Mouse (Mus musculus): ENCODE measurements around the gene Bok. TPM values are rescaled to one million over a fixed set of nuclear protein-coding genes. Genes with fewer than 3 reads are reported as not detected.

Bok gene
- total RNA-seq, 2 experiments from 2014 or later = 45.0 to 48.7 TPM

DNA sequence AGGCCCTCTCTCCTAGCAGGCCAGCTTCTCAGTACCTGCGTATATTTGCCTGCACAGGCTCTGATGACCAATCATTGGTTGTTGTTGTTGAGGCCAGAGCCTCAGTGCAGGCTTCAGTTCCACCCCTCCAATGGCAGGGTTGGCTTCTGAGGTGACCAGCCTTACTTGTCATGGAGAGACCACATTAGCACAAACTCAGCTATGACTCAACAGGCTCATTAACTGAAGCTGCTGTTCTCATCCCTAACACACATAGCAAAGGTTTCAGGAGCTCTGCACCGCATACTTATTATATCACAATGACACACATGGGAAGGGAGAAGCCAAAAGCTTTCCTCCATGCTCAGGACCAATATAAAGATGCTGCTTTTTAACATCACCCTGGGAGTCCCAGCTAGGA is 55.2 kb downstream of the Bok start:
- intact Hi-C loops (cut with DNase I) = no loop called here
- DNase-seq = no peak

DNA sequence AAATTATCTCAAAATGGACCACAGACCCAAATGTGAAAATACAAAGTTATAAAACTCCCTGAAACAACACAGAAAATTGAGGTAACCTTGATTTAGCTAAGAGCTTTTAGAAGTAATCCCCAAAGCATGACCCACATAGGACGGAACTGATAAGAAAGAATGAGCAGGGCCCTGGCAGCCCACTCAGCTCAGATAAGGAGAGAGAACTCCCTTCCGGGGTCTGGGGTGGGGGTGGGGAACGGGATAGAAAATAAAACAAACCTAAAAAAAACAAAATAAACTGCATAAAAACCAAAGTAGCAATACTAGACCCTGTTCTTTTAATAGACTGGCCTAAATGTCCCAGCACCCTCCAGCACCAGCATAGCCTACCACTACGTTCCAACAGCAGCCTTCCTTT is 56.5 kb downstream of the Bok start:
- intact Hi-C loops (cut with DNase I) = no loop called here
- no peak for DNase-seq

DNA sequence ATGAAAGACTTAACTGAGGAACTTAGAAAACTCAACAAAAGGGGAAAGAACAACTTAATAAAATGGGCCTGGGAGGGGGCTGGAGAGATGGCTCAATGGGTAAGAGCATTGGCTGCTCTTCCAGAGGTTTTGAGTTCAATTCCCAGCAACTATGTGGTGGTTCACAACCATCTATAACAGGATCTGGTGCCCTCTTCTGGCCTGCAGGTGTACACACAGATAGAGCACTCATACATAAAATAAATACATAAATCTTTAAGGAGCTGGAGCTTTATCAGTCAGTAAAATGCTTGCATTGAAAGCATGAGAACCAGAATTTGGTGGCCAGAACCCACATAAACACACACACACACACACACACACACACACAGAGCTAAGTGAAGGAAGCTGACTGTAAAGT is 57.5 kb downstream of the Bok start:
- DNase-seq = no peak
- intact Hi-C loops (cut with DNase I) = no loop called here

Other genes with a start within 250 kb of the Bok start
- 100 to 1,000 TPM; 123 to 124 TPM for gene Hdlbp, start 206.8 kb upstream of the Bok start, total RNA-seq (2021)
- gene Farp2, start 173.6 kb upstream of the Bok start, total RNA-seq (2021) = 1 to 10 TPM; 8.7 to 8.9 TPM
- 100 to 1,000 TPM; 352 to 377 TPM for gene Stk25, start 27.0 kb upstream of the Bok start, total RNA-seq (2021)
- 10 to 100 TPM; 85.1 to 89.7 TPM for gene Atg4b, start 65.8 kb downstream of the Bok start, total RNA-seq (2021)
- 10 to 100 TPM; 38.1 to 40.2 TPM for gene Thap4, start 69.2 kb downstream of the Bok start, total RNA-seq (2021)
- gene Dtymk, start 116.3 kb downstream of the Bok start, total RNA-seq (2021) = 10 to 100 TPM; 80.5 to 91.2 TPM
- gene Ing5, start 118.3 kb downstream of the Bok start, total RNA-seq (2021) = 10 to 100 TPM in 1 of 2 experiments, 1 to 10 TPM in 1; 8.1 to 11.3 TPM
- gene D2hgdh, start 139.2 kb downstream of the Bok start, total RNA-seq (2021) = 10 to 100 TPM; 12.7 to 13.7 TPM
- gene Gal3st2, start 175.6 kb downstream of the Bok start, total RNA-seq (2021) = not detected
- under 1 TPM; 0.36 to 0.44 TPM for gene Gal3st2b, start 232.7 kb downstream of the Bok start, total RNA-seq (2021)